Mouse (Mus musculus) hindbrain, embryonic 15.5 days (tissue): Measurements from ENCODE around the gene Polr3gl. TPM values are rescaled to one million over a fixed set of nuclear protein-coding genes. Genes with fewer than 3 reads are reported as not detected.
"Not testable (repeated sequence)": the region's sequence is repeated elsewhere in the genome, so short reads cannot be mapped to it uniquely, and the experiment has no call there.

ENCODE experiments used
- ATAC-seq: fragments of 200-750 bp; cut with Nextera tagmentation; 2 replicates; pipeline ENCODE4 v1.8.0; 2017; ENCODE audit warnings: low read depth, moderate number of reproducible peaks, moderate TSS enrichment; ENCODE audit not compliant: low FRiP score
- H3K27ac ChIP-seq: fragments of 300-500 bp; sonication (generic); replicated peaks from 2 replicates; pipeline ENCODE4 v1.5.1; 2015; ENCODE audit warnings: mild to moderate bottlenecking, inconsistent platforms
- H3K27me3 ChIP-seq: fragments of 300-500 bp; sonication (generic); 2 replicates; pipeline ENCODE4 v1.6.1; 2015; ENCODE audit warnings: control low read depth, inconsistent platforms
- H3K36me3 ChIP-seq: fragments of 300-500 bp; sonication (generic); 2 replicates; pipeline ENCODE4 v1.6.1; 2015; ENCODE audit warnings: control low read depth, inconsistent platforms
- H3K4me1 ChIP-seq: fragments of 300-500 bp; sonication (generic); replicated peaks from 2 replicates; pipeline ENCODE4 v1.6.1; 2015; ENCODE audit warnings: control low read depth, inconsistent platforms
- H3K4me2 ChIP-seq: fragments of 300-500 bp; sonication (generic); 2 replicates; pipeline ENCODE4 v1.6.1; 2015; ENCODE audit warnings: moderate library complexity, mild to moderate bottlenecking, inconsistent platforms
- H3K4me3 ChIP-seq: fragments of 300-500 bp; sonication (generic); 2 replicates; pipeline ENCODE4 v1.5.1; 2015; ENCODE audit warnings: mild to moderate bottlenecking, inconsistent platforms
- H3K9ac ChIP-seq: fragments of 300-500 bp; sonication (generic); 2 replicates; pipeline ENCODE4 v1.6.1; 2015; ENCODE audit warnings: inconsistent platforms
- H3K9me3 ChIP-seq: fragments of 300-500 bp; sonication (generic); 2 replicates; pipeline ENCODE4 v1.6.1; 2016; ENCODE audit warnings: control low read depth, inconsistent platforms
- WGBS: fragments of 180-500 bp; shearing (Covaris S2); methylation state at CpG from one replicate; pipeline ENCODE4 v1.1.7; 2015; 5-methylcytosine and 5-hydroxymethylcytosine counted together
- polyA plus RNA-seq: library from polyadenylated mRNA; unstranded; fragments of >200 nt; fragmentation: Nextera tagmentation; extraction: Ambion mirVana; gene quantifications from 2 replicates; pipeline ENCODE4 v1.2.1, GENCODE M21; 2015

Gene Polr3gl
- polyA plus RNA-seq, 1 experiment from 2014 or later, result 38.8 TPM

DNA sequence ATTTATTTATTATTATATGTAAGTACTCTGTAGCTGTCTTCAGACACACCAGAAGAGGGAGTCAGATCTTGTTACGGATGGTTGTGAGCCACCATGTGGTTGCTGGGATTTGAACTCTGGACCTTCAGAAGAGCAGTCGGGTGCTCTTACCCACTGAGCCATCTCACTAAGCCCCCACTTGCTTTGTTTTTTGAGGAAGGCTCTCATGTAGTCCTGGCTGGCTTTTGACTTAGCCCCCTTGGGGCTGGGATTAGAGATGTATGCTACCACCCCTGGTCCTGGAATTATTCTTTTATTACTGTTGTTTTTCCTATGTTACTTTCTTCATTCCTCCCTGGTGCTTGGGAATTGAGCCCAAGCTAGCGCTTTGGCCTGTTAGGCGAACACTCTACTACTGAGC, 12.0 kb upstream of the Polr3gl start:
- H3K9ac ChIP-seq, H3K4me2 ChIP-seq, ATAC-seq, H3K27me3 ChIP-seq, H3K4me3 ChIP-seq, H3K36me3 ChIP-seq, H3K9me3 ChIP-seq, H3K27ac ChIP-seq: not testable (repeated sequence)
- 85% methylated on average over 4 of the region's 4 CpGs for WGBS
- peaks cover 45% of the 10 kb centered on the region for H3K4me1 ChIP-seq

DNA sequence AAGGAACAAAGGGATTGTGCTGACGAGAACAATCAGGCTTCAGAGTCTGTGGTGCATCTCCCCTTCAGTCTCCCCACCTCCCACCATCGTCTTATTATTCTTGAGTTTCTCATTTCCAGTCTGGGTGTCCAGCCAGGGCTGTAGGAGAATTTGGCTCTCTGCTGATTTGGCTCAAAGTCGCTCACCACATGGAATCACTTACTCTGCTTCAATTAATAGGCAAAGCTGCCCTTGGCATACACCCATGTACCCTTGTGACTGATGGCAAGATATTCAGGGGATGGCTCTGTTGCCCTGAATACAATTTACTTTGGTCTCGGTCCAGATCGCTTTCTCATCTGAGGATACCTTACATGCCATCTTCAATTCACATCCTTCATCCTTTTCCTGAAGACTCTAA, 9.3 kb upstream of the Polr3gl start:
- no peaks in the 10 kb centered on the region for H3K36me3 ChIP-seq
- peak overlapping the region; percentile 70 for H3K4me2 ChIP-seq
- H3K27me3 ChIP-seq, result no peaks in the 10 kb centered on the region
- peak overlapping the region; percentile 97 for H3K27ac ChIP-seq
- peak overlapping the region; percentile 89 for H3K9ac ChIP-seq
- WGBS, result 25% methylated on average over 5 of the region's 5 CpGs
- peaks cover 69% of the 10 kb centered on the region for H3K4me1 ChIP-seq
- no peak for ATAC-seq
- no peaks in the 10 kb centered on the region for H3K9me3 ChIP-seq
- peak overlapping the region; percentile 86 for H3K4me3 ChIP-seq

DNA sequence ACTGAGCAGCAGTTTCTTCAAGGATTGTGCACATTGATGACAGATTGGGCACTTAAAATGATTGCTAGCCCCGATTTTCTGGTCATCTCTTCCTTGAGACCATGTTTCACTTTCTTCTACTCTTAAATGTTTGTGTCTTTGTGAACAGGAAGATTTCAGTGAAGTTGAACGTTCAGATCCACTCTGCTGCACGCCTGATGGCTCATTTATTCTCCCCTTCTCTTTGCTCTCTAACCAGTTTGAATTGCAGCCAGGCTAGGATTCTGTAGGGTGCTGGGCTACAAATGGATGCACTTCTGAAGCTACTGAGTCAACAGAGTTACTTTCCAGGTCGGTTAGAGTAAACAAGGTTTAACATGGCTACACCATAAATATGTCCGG, 8.7 kb upstream of the Polr3gl start:
- Histone ChIP-seq H3K9me3 (no peaks in the 10 kb centered on the region), H3K4me1 (peaks cover 75% of the 10 kb centered on the region), H3K27me3 (no peaks in the 10 kb centered on the region), H3K36me3 (no peaks in the 10 kb centered on the region), H3K4me2 (peak overlapping the region; percentile 70), H3K27ac (peak overlapping the region; percentile 97), H3K4me3 (peak overlapping the region; percentile 86), H3K9ac (peak overlapping the region; percentile 89)
- 16% methylated on average over 5 of the region's 5 CpGs for WGBS
- no peak for ATAC-seq

DNA sequence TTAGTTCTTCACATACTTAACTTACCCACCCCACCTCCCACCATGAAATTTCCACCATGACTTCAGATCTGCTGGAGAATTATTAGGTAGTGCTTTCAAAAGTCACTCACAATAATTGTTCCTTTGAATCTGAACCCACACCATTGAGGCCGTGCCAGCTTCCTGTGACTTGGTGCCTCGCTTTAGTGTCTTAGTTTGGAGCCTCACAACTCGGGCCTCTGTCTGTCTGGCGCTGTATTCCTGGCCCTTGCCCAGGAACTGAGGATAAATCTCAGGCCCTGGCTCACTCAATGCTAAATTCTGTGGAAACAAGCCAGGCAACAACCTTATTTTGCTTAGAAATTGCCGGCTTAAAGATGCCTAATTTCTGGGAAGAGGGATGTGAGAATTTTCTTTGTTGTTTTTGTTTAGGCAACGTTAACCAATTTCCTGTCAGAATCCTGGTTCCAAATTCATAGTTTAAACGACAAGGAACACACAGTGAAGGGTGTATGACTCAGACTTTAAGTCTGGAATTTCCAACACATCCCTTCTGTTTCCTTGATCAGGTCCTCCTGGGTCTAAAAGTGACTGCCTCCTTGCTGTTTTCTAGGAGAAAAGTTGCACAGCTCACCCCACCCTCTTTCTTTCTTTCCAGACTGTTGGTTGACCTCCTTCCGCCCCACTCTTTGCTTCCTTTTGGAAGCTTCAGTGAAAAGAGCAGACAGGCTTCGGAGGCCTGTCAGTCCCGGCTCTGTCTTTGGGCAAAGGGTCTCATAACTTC, 8.1 kb upstream of the Polr3gl start:
- Histone ChIP-seq H3K27me3 (no peaks in the 10 kb centered on the region), H3K9ac (peak overlapping the region; percentile 89), H3K9me3 (no peaks in the 10 kb centered on the region), H3K27ac (peak overlapping the region; percentile 97), H3K4me1 (peaks cover 77% of the 10 kb centered on the region), H3K36me3 (no peaks in the 10 kb centered on the region), H3K4me2 (peak overlapping the region; percentile 70), H3K4me3 (peak overlapping the region; percentile 86)
- ATAC-seq, result no peak
- WGBS, result 8% methylated on average over 10 of the region's 10 CpGs

- WGBS, result under 1% methylated on average over 35 of the region's 40 CpGs
- H3K4me2 ChIP-seq, result peak overlapping the region; percentile 70
- H3K9me3 ChIP-seq, result no peaks in the 10 kb centered on the region
- H3K36me3 ChIP-seq, result no peaks in the 10 kb centered on the region
- H3K27ac ChIP-seq, result peak overlapping the region; percentile 97
- H3K27me3 ChIP-seq, result no peaks in the 10 kb centered on the region
- peak overlapping the region; percentile 86 for H3K4me3 ChIP-seq
- peak overlapping the region; percentile 89 for H3K9ac ChIP-seq
- ATAC-seq, result peak; percentile 60
- peaks cover 84% of the 10 kb centered on the region for H3K4me1 ChIP-seq
These were observed 7.3 kb upstream of the Polr3gl start for GRCm38 (mm10) chr3:96601251-96601787.

GRCm38 (mm10) chr3:96600639-96601250, 6.8 kb upstream of the Polr3gl start, which contains the start of gene Lix1l:
TSS of gene Lix1l (plus strand) at chr3:96601149.
- Histone ChIP-seq H3K27ac (peak within 1 kb of the TSS; percentile 97), H3K9me3 (no peaks in the 10 kb centered on the region), H3K9ac (peak within 1 kb of the TSS; percentile 89), H3K4me1 (peaks cover 90% of the 10 kb centered on the region), H3K36me3 (no peaks in the 10 kb centered on the region), H3K27me3 (no peaks in the 10 kb centered on the region), H3K4me3 (peak within 1 kb of the TSS; percentile 86), H3K4me2 (peak within 1 kb of the TSS; percentile 70)
- under 1% methylated on average over 26 of the region's 27 CpGs for WGBS
- peak; percentile 94 for ATAC-seq

DNA sequence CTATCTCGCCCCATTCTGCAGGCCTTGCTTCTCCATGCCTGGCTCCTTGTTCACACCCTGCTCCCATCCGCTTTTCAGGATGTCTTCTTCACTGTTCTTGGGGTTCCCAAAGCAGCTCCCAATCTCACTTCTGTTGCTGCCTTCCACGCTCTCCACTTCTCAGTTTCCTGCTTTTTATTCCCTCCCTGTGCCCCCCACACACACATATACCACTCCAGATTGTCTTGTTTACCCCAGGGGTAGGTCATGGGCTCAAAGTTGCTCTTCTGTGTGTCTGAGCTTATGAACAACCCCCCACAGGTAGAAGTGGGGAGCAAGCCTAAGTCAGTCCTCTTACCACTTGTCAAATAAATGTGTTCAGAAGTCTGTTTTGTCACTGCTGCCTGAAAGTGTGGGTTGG, 5.4 kb upstream of the Polr3gl start:
- H3K36me3 ChIP-seq, result no peaks in the 10 kb centered on the region
- peak overlapping the region; percentile 52; the same call in 1 of the 2 replicates for H3K4me3 ChIP-seq
- 0 out of 2 replicates have a peak overlapping the region, but pooled peaks have one; percentile 6 for H3K9ac ChIP-seq
- H3K27me3 ChIP-seq, result no peaks in the 10 kb centered on the region
- peak overlapping the region; percentile 99 for H3K4me2 ChIP-seq
- H3K27ac ChIP-seq, result no peak overlapping the region
- H3K4me1 ChIP-seq, result peaks cover 85% of the 10 kb centered on the region
- 73% methylated on average over 3 of the region's 3 CpGs for WGBS
- ATAC-seq, result no peak
- no peaks in the 10 kb centered on the region for H3K9me3 ChIP-seq

- Histone ChIP-seq H3K4me2 (peak overlapping the region; percentile 99), H3K27me3 (no peaks in the 10 kb centered on the region), H3K36me3 (no peaks in the 10 kb centered on the region), H3K4me1 (peaks cover 81% of the 10 kb centered on the region), H3K9me3 (no peaks in the 10 kb centered on the region), H3K9ac (0 out of 2 replicates have a peak overlapping the region, but pooled peaks have one; percentile 6), H3K4me3 (peak overlapping the region; percentile 52), H3K27ac (no peak overlapping the region)
- no peak for ATAC-seq
- WGBS, result 46% methylated on average over 8 of the region's 8 CpGs
These were observed 5.0 kb upstream of the Polr3gl start for GRCm38 (mm10) chr3:96599069-96599393.

- ATAC-seq, result no peak
- H3K9me3 ChIP-seq, result no peaks in the 10 kb centered on the region
- H3K4me3 ChIP-seq, result peak overlapping the region; percentile 52
- peak overlapping the region; percentile 75 for H3K27ac ChIP-seq
- peaks cover 75% of the 10 kb centered on the region for H3K4me1 ChIP-seq
- peak overlapping the region; percentile 99 for H3K4me2 ChIP-seq
- 3% methylated on average over 53 of the region's 54 CpGs for WGBS
- H3K9ac ChIP-seq, result peak overlapping the region; percentile 70
- H3K27me3 ChIP-seq, result no peaks in the 10 kb centered on the region
- no peaks in the 10 kb centered on the region for H3K36me3 ChIP-seq
These were observed 4.4 kb upstream of the Polr3gl start for GRCm38 (mm10) chr3:96598156-96599068.

- ATAC-seq, result no peak
- under 1% methylated on average over 40 of the region's 40 CpGs for WGBS
- peaks cover 75% of the 10 kb centered on the region for H3K4me1 ChIP-seq
These were observed 3.5 kb upstream of the Polr3gl start for GRCm38 (mm10) chr3:96597435-96597891.

DNA sequence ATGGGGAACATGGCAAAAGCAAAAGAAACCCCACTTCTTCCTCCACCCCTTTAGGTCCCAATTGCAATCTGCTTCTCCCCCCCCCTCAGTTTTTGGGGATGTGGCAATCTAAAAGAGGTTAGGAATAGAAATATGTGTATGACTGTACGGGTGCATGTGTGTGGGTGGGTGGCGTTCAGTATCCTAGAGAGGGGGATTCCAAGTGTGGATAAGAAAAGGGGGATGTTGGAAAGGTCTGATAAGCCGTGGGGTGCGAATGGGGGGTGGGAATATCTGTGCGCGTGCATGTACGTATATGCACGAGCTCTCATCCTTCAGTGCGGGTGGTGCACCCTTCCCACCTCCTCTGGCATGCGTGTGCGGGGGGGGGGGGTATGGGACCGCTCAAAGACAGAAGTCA, 2.9 kb upstream of the Polr3gl start:
- Histone ChIP-seq H3K4me2 (peak overlapping the region; percentile 99), H3K4me3 (peak overlapping the region; percentile 52), H3K9ac (peak overlapping the region; percentile 70), H3K4me1 (peaks cover 71% of the 10 kb centered on the region), H3K27ac (peak overlapping the region; percentile 75), H3K9me3 (no peaks in the 10 kb centered on the region), H3K27me3 (no peaks in the 10 kb centered on the region), H3K36me3 (no peaks in the 10 kb centered on the region)
- 0% methylated on average over 10 of the region's 12 CpGs for WGBS
- no peak for ATAC-seq

More at GRCm38 (mm10) chr3:96597435-96597891, 3.5 kb upstream of the Polr3gl start:
- H3K36me3 ChIP-seq, result no peaks in the 10 kb centered on the region
- H3K9me3 ChIP-seq, result no peaks in the 10 kb centered on the region
- H3K4me3 ChIP-seq, result peak overlapping the region; percentile 52
- peak overlapping the region; percentile 75 for H3K27ac ChIP-seq
- H3K27me3 ChIP-seq, result no peaks in the 10 kb centered on the region
- H3K4me2 ChIP-seq, result peak overlapping the region; percentile 99
- peak overlapping the region; percentile 70 for H3K9ac ChIP-seq
